Mouse (Mus musculus): ENCODE measurements around the gene Ctnnbl1. TPM values are rescaled to one million over a fixed set of nuclear protein-coding genes. Genes with fewer than 3 reads are reported as not detected.

Ctnnbl1 gene
- total and polyA plus RNA-seq, 3 experiments = 46.0 to 57.2 (median 48.6) TPM

DNA sequence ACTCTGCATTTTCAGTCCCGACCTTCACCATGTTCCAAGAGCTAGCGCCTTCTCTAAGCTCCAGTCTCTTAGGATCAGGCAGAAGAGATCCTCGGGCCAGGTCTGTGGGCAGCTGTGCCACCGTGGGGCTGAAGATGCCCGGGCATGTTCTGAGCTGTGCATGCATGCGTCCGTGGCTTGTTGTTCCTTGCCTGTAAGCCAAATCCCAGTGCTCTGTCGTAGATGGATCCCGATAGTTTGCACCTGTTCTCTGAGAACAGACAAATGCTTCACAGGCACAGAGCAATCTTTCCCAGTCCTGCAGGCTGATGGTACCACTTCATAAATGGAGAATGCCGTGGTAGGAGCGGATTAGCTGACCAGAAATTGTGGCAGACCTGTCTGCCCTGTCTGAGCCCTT lies 87.0 kb downstream of the Ctnnbl1 start:
- no peak overlapping the region for H3K4me3 ChIP-seq (replicated peaks in 1 of 3; ENCODE audit: low read depth in 2 of 3, low read length in 2 of 3, poor library complexity in 1 of 3)
- no peak overlapping the region for H3K27ac ChIP-seq (ENCODE audit: insufficient read depth, low read depth)
- no peaks in the 10 kb centered on the region for H3K79me2 ChIP-seq (replicated peaks; ENCODE audit: control insufficient read depth, extremely low read depth, insufficient read depth, poor library complexity, severe bottlenecking)
- dilution Hi-C loops (cut with MboI; ENCODE audit: extremely low pct_ligation_motif_present, extremely low pct_unique_long_range_greater_than_20kb, low sequenced_read_pairs) (no loop called here), in situ Hi-C loops (cut with MboI; ENCODE audit: low pct_ligation_motif_present, low pct_unique_long_range_greater_than_20kb, low sequenced_read_pairs) (no loop called here)
- H3K9ac ChIP-seq (ENCODE audit: insufficient read depth, low read depth) = no peak overlapping the region
- DNase-seq (ENCODE audit: extremely low read depth) = no peak
- TF ChIP-seq RAD21 (IDR thresholded peaks at IDR 0.05; ENCODE audit: low read depth, low read length) (no peak), MAFK (IDR thresholded peaks at IDR 0.05; ENCODE audit: insufficient replicate concordance, low read length) (no peak), JUND (conservative IDR thresholded peaks at IDR 0.05; ENCODE audit: low read depth, low read length) (no peak), ELF1 (IDR thresholded peaks at IDR 0.05; ENCODE audit: low read depth, low read length) (no peak), KAT2A (IDR thresholded peaks at IDR 0.05; ENCODE audit: insufficient replicate concordance, low read length) (no peak), NELFE (IDR thresholded peaks at IDR 0.05; ENCODE audit: low read depth, low read length) (no peak), PAX5 (IDR thresholded peaks at IDR 0.05; ENCODE audit: low read length) (no peak), USF2 (conservative IDR thresholded peaks at IDR 0.05; ENCODE audit: low read depth, low read length) (no peak), CHD2 (IDR thresholded peaks at IDR 0.05; ENCODE audit: low read length) (no peak), IRF4 (IDR thresholded peaks at IDR 0.05; ENCODE audit: low read depth, low read length) (no peak), POLR2AphosphoS2 (IDR thresholded peaks at IDR 0.05; ENCODE audit: low read depth, low read length) (no peak), MEF2A (IDR thresholded peaks at IDR 0.05; ENCODE audit: borderline replicate concordance, low read depth, low read length) (no peak), E2F4 (IDR thresholded peaks at IDR 0.05; ENCODE audit: insufficient replicate concordance, low read depth, low read length) (no peak), MAX (IDR thresholded peaks at IDR 0.05; ENCODE audit: low read length) (no peak), USF1 (IDR thresholded peaks at IDR 0.05; ENCODE audit: low read depth, low read length) (no peak)
- no peak overlapping the region for H3K4me2 ChIP-seq (ENCODE audit: insufficient read depth, low read depth, poor library complexity, severe bottlenecking)
- peaks cover 4 to 20% of the 10 kb centered on the region in 2 experiments for H3K4me1 ChIP-seq (ENCODE audit: control insufficient read depth in 1 of 2, insufficient read depth in 2 of 2)
- H3K9me3 ChIP-seq (replicated peaks; ENCODE audit: low read length) = no peaks in the 10 kb centered on the region
- peaks cover 7 to 58% of the 10 kb centered on the region in 2 experiments for H3K36me3 ChIP-seq (replicated peaks in 1 of 2; ENCODE audit: control insufficient read depth in 1 of 2, insufficient read depth in 1 of 2, low read length in 1 of 2)
- H3K27me3 ChIP-seq (replicated peaks) = no peaks in the 10 kb centered on the region

DNA sequence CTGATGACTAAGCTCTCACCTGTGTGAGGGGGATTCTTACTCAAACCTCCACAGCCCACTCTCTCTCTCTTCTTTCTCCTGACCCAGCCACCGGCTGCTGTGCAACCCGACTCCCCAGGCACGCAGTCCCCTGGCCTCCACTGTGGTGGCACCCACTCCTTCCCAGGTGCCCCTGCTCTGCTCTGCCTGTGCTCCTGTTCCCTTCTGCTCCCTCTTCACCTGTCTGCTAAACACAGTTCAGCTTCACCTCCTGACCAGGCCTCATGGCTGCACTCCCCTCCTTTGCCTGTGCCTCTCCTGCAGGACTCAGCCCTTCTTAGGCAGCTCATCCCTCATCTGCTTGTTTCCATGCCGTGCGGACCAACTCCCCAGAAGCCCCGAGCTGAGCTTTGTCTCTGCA lies 92.9 kb downstream of the Ctnnbl1 start:
- Histone ChIP-seq H3K9me3 (replicated peaks; ENCODE audit: low read length) (no peaks in the 10 kb centered on the region), H3K4me3 (replicated peaks in 1 of 3; ENCODE audit: low read depth in 2 of 3, low read length in 2 of 3, poor library complexity in 1 of 3) (no peak overlapping the region), H3K79me2 (replicated peaks; ENCODE audit: control insufficient read depth, extremely low read depth, insufficient read depth, poor library complexity, severe bottlenecking) (no peaks in the 10 kb centered on the region), H3K27ac (ENCODE audit: insufficient read depth, low read depth) (no peak overlapping the region), H3K9ac (ENCODE audit: insufficient read depth, low read depth) (no peak overlapping the region), H3K27me3 (replicated peaks) (no peaks in the 10 kb centered on the region), H3K4me1 (ENCODE audit: control insufficient read depth in 1 of 2, insufficient read depth in 2 of 2) (peaks cover 0 to 4% of the 10 kb centered on the region in 2 experiments; a peak in 1 of 4 replicates), H3K36me3 (replicated peaks in 1 of 2; ENCODE audit: control insufficient read depth in 1 of 2, insufficient read depth in 1 of 2, low read length in 1 of 2) (peaks cover 1 to 26% of the 10 kb centered on the region in 2 experiments), H3K4me2 (ENCODE audit: insufficient read depth, low read depth, poor library complexity, severe bottlenecking) (no peak overlapping the region)
- DNase-seq (ENCODE audit: extremely low read depth) = no peak
- in situ Hi-C loops (cut with MboI; ENCODE audit: low pct_ligation_motif_present, low pct_unique_long_range_greater_than_20kb, low sequenced_read_pairs) (no loop called here), dilution Hi-C loops (cut with MboI; ENCODE audit: extremely low pct_ligation_motif_present, extremely low pct_unique_long_range_greater_than_20kb, low sequenced_read_pairs) (no loop called here)
- no peak for TF ChIP-seq ETS1 (conservative IDR thresholded peaks at IDR 0.05; ENCODE audit: low read depth, low read length)
- no peak for TF ChIP-seq MXI1 (IDR thresholded peaks at IDR 0.05; ENCODE audit: low read depth, low read length)
- TF ChIP-seq MAFK (IDR thresholded peaks at IDR 0.05; ENCODE audit: insufficient replicate concordance, low read length) = no peak
- TF ChIP-seq NRF1 (IDR thresholded peaks at IDR 0.05; ENCODE audit: low read depth, low read length) = no peak
